Mouse (Mus musculus): ENCODE data around the gene Lrriq1. TPM values are rescaled to one million over a fixed set of nuclear protein-coding genes. Genes with fewer than 3 reads are reported as not detected.

Gene Lrriq1
- total and polyA plus RNA-seq, 3 experiments, result not detected

- DNase-seq (ENCODE audit: extremely low read depth), result no peak
- no peak overlapping the region for H3K27ac ChIP-seq (ENCODE audit: insufficient read depth, low read depth)
- H3K9ac ChIP-seq (ENCODE audit: insufficient read depth, low read depth), result no peak overlapping the region
- no peaks in the 10 kb centered on the region for H3K79me2 ChIP-seq (replicated peaks; ENCODE audit: control insufficient read depth, extremely low read depth, insufficient read depth, poor library complexity, severe bottlenecking)
- no peaks in the 10 kb centered on the region for H3K27me3 ChIP-seq (replicated peaks)
- in situ Hi-C loops (cut with MboI; ENCODE audit: low pct_ligation_motif_present, low pct_unique_long_range_greater_than_20kb, low sequenced_read_pairs) (no loop called here), dilution Hi-C loops (cut with MboI; ENCODE audit: extremely low pct_ligation_motif_present, extremely low pct_unique_long_range_greater_than_20kb, low sequenced_read_pairs) (no loop called here)
- no peaks in the 10 kb centered on the region for H3K36me3 ChIP-seq (replicated peaks in 1 of 2; ENCODE audit: control insufficient read depth in 1 of 2, insufficient read depth in 1 of 2, low read length in 1 of 2)
- no peaks in the 10 kb centered on the region for H3K4me1 ChIP-seq (ENCODE audit: control insufficient read depth in 1 of 2, insufficient read depth in 2 of 2)
- peaks cover 12% of the 10 kb centered on the region for H3K9me3 ChIP-seq (replicated peaks; ENCODE audit: low read length)
- no peak overlapping the region for H3K4me3 ChIP-seq (replicated peaks in 1 of 3; ENCODE audit: low read depth in 2 of 3, low read length in 2 of 3, poor library complexity in 1 of 3)
- no peak overlapping the region for H3K4me2 ChIP-seq (ENCODE audit: insufficient read depth, low read depth, poor library complexity, severe bottlenecking)
- TF ChIP-seq GABPA (IDR thresholded peaks at IDR 0.05; ENCODE audit: insufficient replicate concordance, low read depth, low read length) (no peak), SIN3A (IDR thresholded peaks at IDR 0.05; ENCODE audit: low read length) (no peak)
Observed at GRCm38 (mm10) chr10:103045019-103045418, 191.1 kb downstream of the Lrriq1 start.

GRCm38 (mm10) chr10:103035002-103035640 lies 201.0 kb downstream of the Lrriq1 start:
- in situ Hi-C loops (cut with MboI; ENCODE audit: low pct_ligation_motif_present, low pct_unique_long_range_greater_than_20kb, low sequenced_read_pairs), result no loop called here

GRCm38 (mm10) chr10:103030931-103031330 lies 205.2 kb downstream of the Lrriq1 start:
- H3K27ac ChIP-seq (ENCODE audit: insufficient read depth, low read depth), result no peak overlapping the region
- no peak overlapping the region for H3K4me3 ChIP-seq (replicated peaks in 1 of 3; ENCODE audit: low read depth in 2 of 3, low read length in 2 of 3, poor library complexity in 1 of 3)
- no peaks in the 10 kb centered on the region for H3K4me1 ChIP-seq (ENCODE audit: control insufficient read depth in 1 of 2, insufficient read depth in 2 of 2)
- H3K79me2 ChIP-seq (replicated peaks; ENCODE audit: control insufficient read depth, extremely low read depth, insufficient read depth, poor library complexity, severe bottlenecking), result no peaks in the 10 kb centered on the region
- H3K27me3 ChIP-seq (replicated peaks), result no peaks in the 10 kb centered on the region
- no peak overlapping the region for H3K4me2 ChIP-seq (ENCODE audit: insufficient read depth, low read depth, poor library complexity, severe bottlenecking)
- in situ Hi-C loops (cut with MboI; ENCODE audit: low pct_ligation_motif_present, low pct_unique_long_range_greater_than_20kb, low sequenced_read_pairs) (no loop called here), dilution Hi-C loops (cut with MboI; ENCODE audit: extremely low pct_ligation_motif_present, extremely low pct_unique_long_range_greater_than_20kb, low sequenced_read_pairs) (no loop called here)
- no peaks in the 10 kb centered on the region for H3K36me3 ChIP-seq (replicated peaks in 1 of 2; ENCODE audit: control insufficient read depth in 1 of 2, insufficient read depth in 1 of 2, low read length in 1 of 2)
- no peak for TF ChIP-seq ZKSCAN1 (IDR thresholded peaks at IDR 0.05; ENCODE audit: borderline replicate concordance, low read depth, low read length)
- TF ChIP-seq NELFE (IDR thresholded peaks at IDR 0.05; ENCODE audit: low read depth, low read length), result no peak
- no peak for TF ChIP-seq MYC (IDR thresholded peaks at IDR 0.05; ENCODE audit: low read depth, low read length)
- TF ChIP-seq EP300 (IDR thresholded peaks at IDR 0.05; ENCODE audit: low read length), result no peak
- no peak for TF ChIP-seq RAD21 (IDR thresholded peaks at IDR 0.05; ENCODE audit: low read depth, low read length)
- TF ChIP-seq MEF2A (IDR thresholded peaks at IDR 0.05; ENCODE audit: borderline replicate concordance, low read depth, low read length), result no peak
- no peak for TF ChIP-seq JUND (conservative IDR thresholded peaks at IDR 0.05; ENCODE audit: low read depth, low read length)
- no peak for TF ChIP-seq ZC3H11A (IDR thresholded peaks at IDR 0.05; ENCODE audit: low read depth, low read length)
- no peak for TF ChIP-seq USF2 (conservative IDR thresholded peaks at IDR 0.05; ENCODE audit: low read depth, low read length)
- peaks cover 53% of the 10 kb centered on the region for H3K9me3 ChIP-seq (replicated peaks; ENCODE audit: low read length)
- H3K9ac ChIP-seq (ENCODE audit: insufficient read depth, low read depth), result no peak overlapping the region
- DNase-seq (ENCODE audit: extremely low read depth), result no peak

More at GRCm38 (mm10) chr10:103035002-103035640, 201.0 kb downstream of the Lrriq1 start:
- H3K27me3 ChIP-seq (replicated peaks), result no peaks in the 10 kb centered on the region
- no peak overlapping the region for H3K9ac ChIP-seq (ENCODE audit: insufficient read depth, low read depth)
- DNase-seq (ENCODE audit: extremely low read depth), result no peak
- H3K79me2 ChIP-seq (replicated peaks; ENCODE audit: control insufficient read depth, extremely low read depth, insufficient read depth, poor library complexity, severe bottlenecking), result no peaks in the 10 kb centered on the region
- peaks cover 39% of the 10 kb centered on the region for H3K9me3 ChIP-seq (replicated peaks; ENCODE audit: low read length)
- no peak overlapping the region for H3K4me2 ChIP-seq (ENCODE audit: insufficient read depth, low read depth, poor library complexity, severe bottlenecking)
- no peaks in the 10 kb centered on the region for H3K4me1 ChIP-seq (ENCODE audit: control insufficient read depth in 1 of 2, insufficient read depth in 2 of 2)
- no peak for TF ChIP-seq RAD21 (IDR thresholded peaks at IDR 0.05; ENCODE audit: low read depth, low read length)
- no peak for TF ChIP-seq RCOR1 (conservative IDR thresholded peaks at IDR 0.05; ENCODE audit: low read depth, low read length)
- TF ChIP-seq UBTF (IDR thresholded peaks at IDR 0.05; ENCODE audit: low read depth, low read length), result no peak
- no peak for TF ChIP-seq USF2 (conservative IDR thresholded peaks at IDR 0.05; ENCODE audit: low read depth, low read length)
- no peak for TF ChIP-seq TCF12 (IDR thresholded peaks at IDR 0.05; ENCODE audit: low read depth, low read length)
- TF ChIP-seq POLR2AphosphoS2 (IDR thresholded peaks at IDR 0.05; ENCODE audit: low read depth, low read length), result no peak
- no peak for TF ChIP-seq SMC3 (IDR thresholded peaks at IDR 0.05; ENCODE audit: low read depth, low read length)
- TF ChIP-seq CHD2 (IDR thresholded peaks at IDR 0.05; ENCODE audit: low read length), result no peak
- TF ChIP-seq ZMIZ1 (IDR thresholded peaks at IDR 0.05; ENCODE audit: low read depth, low read length), result no peak
- no peak for TF ChIP-seq IRF4 (IDR thresholded peaks at IDR 0.05; ENCODE audit: low read depth, low read length)
- no peak for TF ChIP-seq USF1 (IDR thresholded peaks at IDR 0.05; ENCODE audit: low read depth, low read length)
- no peak for TF ChIP-seq POLR2A (IDR thresholded peaks at IDR 0.05; ENCODE audit: low read depth, low read length)
- H3K4me3 ChIP-seq (replicated peaks in 1 of 3; ENCODE audit: low read depth in 2 of 3, low read length in 2 of 3, poor library complexity in 1 of 3), result no peak overlapping the region
- H3K27ac ChIP-seq (ENCODE audit: insufficient read depth, low read depth), result no peak overlapping the region
- no peaks in the 10 kb centered on the region for H3K36me3 ChIP-seq (replicated peaks in 1 of 2; ENCODE audit: control insufficient read depth in 1 of 2, insufficient read depth in 1 of 2, low read length in 1 of 2)
- dilution Hi-C loops (cut with MboI; ENCODE audit: extremely low pct_ligation_motif_present, extremely low pct_unique_long_range_greater_than_20kb, low sequenced_read_pairs), result no loop called here

Data from CH12.LX (cell line).